Mouse (Mus musculus) hindlimb bud, embryonic 11.5 days (tissue): ENCODE data around the gene Olfr921.

ENCODE experiments used
- DNase-seq: peaks from one replicate; pipeline ENCODE4 v3.0.0-alpha.2; 2012; ENCODE audit warnings: low read depth, low spot score; ENCODE audit errors: extremely low spot score

Olfr921 gene

DNA sequence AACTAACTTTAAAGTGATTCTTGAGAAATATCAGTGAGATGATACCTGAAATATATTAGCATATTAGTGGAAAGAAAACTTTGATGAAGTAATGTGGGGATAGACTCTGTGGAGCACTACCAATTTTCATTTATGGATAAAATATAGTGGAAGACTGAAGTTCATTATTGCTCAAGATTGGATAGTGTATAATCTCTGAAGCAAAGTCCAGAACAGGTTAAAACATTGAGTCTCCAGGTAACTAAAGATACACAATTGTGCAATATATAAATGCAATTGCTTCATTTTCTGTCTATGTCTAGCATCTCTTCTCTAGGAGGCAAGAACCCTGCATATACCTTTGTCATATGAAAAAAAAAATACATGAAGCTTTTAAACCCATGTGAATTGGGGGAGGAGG lies at the start of gene Olfr921:
Olfr921 (plus strand) TSS at position 301 of the 400 bp plus-strand sequence.
- DNase-seq = no peak

DNA sequence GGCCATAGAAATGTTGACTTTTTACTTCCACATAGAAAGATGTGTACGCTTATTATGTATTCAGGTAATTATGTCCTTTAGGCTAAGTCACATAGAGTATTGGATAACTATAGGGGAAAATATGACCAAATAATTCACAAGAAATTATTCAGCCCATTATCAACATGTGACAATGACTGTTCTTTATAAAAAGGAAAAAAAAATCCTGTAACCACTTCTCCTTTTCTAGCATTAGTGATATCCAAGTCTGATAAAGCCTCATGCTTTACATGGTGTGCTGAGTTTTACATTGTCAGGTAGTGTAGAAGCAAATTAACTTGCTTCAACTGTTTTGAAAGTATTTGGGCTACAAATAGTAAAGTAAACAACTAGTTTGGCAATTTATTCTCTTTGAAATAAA lies 48.8 kb upstream of the Olfr921 start:
- DNase-seq = no peak

GRCm38 (mm10) chr9:38728218-38728617 lies 44.6 kb upstream of the Olfr921 start:
- no peak for DNase-seq

GRCm38 (mm10) chr9:38741408-38741807 lies 31.5 kb upstream of the Olfr921 start:
- no peak for DNase-seq

DNA sequence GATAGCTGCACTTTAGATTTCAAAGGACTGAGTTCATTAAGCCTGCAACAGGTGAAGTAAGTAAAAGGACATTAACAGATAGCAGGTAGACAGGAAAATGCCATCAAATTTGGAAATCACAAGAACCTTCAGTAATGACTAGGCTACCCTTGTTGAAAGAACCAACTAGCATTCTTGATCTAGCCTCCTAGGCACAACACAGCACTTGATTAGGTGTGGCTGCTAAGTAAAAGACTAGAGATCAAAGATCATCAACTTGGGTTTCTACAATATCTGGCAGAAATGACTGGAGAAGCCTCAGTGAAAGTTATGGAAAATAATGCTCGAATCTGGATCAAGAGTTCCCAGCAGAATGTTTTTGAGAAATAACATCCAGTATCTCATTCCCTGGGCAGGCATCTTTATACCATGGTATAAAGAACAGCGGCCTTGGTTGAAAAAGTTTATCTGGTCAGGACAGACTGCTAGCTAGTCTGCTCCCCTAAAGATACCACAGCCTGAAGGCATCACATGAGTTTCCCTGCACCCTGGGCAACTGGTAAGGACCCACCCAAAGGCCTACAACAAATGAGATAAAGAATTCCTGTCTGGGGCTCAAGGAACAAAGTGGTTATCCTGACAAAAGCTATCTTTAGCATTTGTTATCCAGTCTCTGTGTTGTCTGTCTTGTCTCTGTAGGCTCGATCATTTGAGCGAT lies 28.1 kb upstream of the Olfr921 start:
- no peak for DNase-seq

GRCm38 (mm10) chr9:38751999-38752398 lies 20.9 kb upstream of the Olfr921 start, which contains the start of gene Olfr920:
Gene Olfr920, plus strand, starts transcription at chr9:38752299.
- DNase-seq = no peak

- no peak for DNase-seq
Observed at GRCm38 (mm10) chr9:38792689-38793088, 19.8 kb downstream of the Olfr921 start.

- DNase-seq = no peak
Observed at GRCm38 (mm10) chr9:38805696-38806095, 32.8 kb downstream of the Olfr921 start.

- no peak for DNase-seq
Observed at GRCm38 (mm10) chr9:38814314-38814713, 41.4 kb downstream of the Olfr921 start, which contains the start of gene Olfr922. Gene Olfr922, plus strand, starts transcription at chr9:38814614.

DNA sequence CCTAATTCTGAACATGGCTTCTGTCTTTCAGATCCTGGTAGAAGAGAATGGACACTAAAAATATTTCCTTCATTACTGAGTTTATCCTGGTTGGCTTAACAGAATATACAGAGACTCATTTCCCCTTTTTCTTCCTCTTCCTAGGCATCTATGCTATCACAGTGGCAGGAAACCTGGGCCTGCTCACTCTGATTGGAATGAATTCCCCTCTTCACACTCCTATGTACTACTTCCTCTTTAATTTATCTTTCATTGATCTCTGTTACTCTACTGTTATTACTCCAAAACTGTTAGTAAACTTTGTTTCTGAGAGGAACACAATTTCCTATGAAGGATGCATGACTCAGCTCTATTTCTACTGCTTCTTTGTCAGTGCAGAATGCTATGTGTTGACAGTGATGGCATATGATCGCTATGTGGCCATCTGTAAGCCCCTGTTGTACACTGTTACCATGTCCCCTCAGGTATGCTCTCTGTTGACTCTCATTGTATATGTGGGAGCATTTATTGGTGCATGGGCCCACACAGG lies 42.7 kb downstream of the Olfr921 start:
- DNase-seq = no peak

DNA sequence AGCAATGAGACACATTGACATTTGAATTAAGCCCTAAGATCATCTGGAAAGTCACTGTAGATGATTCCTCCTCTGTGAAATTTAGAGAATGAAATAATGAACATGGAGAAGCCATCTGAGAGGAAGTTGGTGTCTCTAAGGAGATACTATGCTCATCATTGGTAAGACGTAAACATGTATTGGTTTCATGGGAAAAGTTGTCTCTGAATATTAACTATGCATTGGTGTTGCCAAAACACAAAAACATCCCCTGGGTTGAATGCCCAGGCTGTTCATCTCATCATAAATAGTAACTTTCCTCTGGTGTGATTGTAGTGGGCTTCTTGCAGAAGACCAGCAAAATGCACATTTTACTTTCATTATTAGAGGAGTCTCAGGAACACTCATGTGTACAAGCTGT lies 53.4 kb downstream of the Olfr921 start, which contains the start of gene Olfr923:
Olfr923 (plus strand) TSS at position 301 of the 400 bp plus-strand sequence.
- DNase-seq = no peak
